Mouse (Mus musculus) forebrain, embryonic 11.5 days (tissue): ENCODE results near the gene Txndc17. TPM values are rescaled to one million over a fixed set of nuclear protein-coding genes. Genes with fewer than 3 reads are reported as not detected.
"Not testable (repeated sequence)": the region's sequence is repeated elsewhere in the genome, so short reads cannot be mapped to it uniquely, and the experiment has no call there.

ENCODE experiments used
- ATAC-seq: fragments of 200-750 bp; cut with Nextera tagmentation; replicated peaks from 2 replicates; pipeline ENCODE4 v1.8.0; 2017; ENCODE audit warnings: moderate TSS enrichment; ENCODE audit not compliant: low FRiP score
- DNase-seq: peaks from one replicate; pipeline ENCODE4 v3.0.0-alpha.2; 2017; ENCODE audit warnings: low spot score
- H3K27ac ChIP-seq: fragments of 300-500 bp; sonication (generic); 2 replicates; pipeline ENCODE4 v1.5.1; 2014; ENCODE audit warnings: low read depth, low read length
- H3K27me3 ChIP-seq: fragments of 300-500 bp; sonication (generic); 2 replicates; pipeline ENCODE4 v1.6.1; 2014; ENCODE audit warnings: mild to moderate bottlenecking, low read length, mixed read lengths; ENCODE audit not compliant: control insufficient read depth, insufficient read depth
- H3K36me3 ChIP-seq: fragments of 300-500 bp; sonication (generic); 2 replicates; pipeline ENCODE4 v1.6.1; 2014; ENCODE audit warnings: mild to moderate bottlenecking, low read length, moderate library complexity, mixed read lengths; ENCODE audit not compliant: control insufficient read depth, insufficient read depth
- H3K4me1 ChIP-seq: fragments of 300-500 bp; sonication (generic); replicated peaks from 2 replicates; pipeline ENCODE4 v1.6.1; 2014; ENCODE audit warnings: low read length, mixed read lengths; ENCODE audit not compliant: control insufficient read depth, insufficient read depth
- H3K4me2 ChIP-seq: fragments of 300-500 bp; sonication (generic); 2 replicates; pipeline ENCODE4 v1.6.1; 2014; ENCODE audit warnings: low read depth, mild to moderate bottlenecking, low read length, moderate library complexity, mixed read lengths; ENCODE audit not compliant: severe bottlenecking
- H3K4me3 ChIP-seq: fragments of 300-500 bp; sonication (generic); 2 replicates; pipeline ENCODE4 v1.5.1; 2014; ENCODE audit warnings: low read depth, low read length
- H3K9ac ChIP-seq: fragments of 300-500 bp; sonication (generic); 2 replicates; pipeline ENCODE4 v1.6.1; 2014; ENCODE audit warnings: low read length
- H3K9me3 ChIP-seq: fragments of 300-500 bp; sonication (generic); 2 replicates; pipeline ENCODE4 v1.6.1; 2016; ENCODE audit warnings: low read length, mixed read lengths; ENCODE audit not compliant: control insufficient read depth
- WGBS: fragments of 180-500 bp; shearing (Covaris S2); extraction: QIAGEN DNeasy Blood & Tissue Kit; methylation state at CpG from one replicate; pipeline ENCODE4 v1.1.7; 2014; 5-methylcytosine and 5-hydroxymethylcytosine counted together
- polyA plus RNA-seq: library from polyadenylated mRNA; unstranded; fragments of >200 nt; fragmentation: Nextera tagmentation; extraction: Ambion mirVana; gene quantifications from 2 replicates; pipeline ENCODE4 v1.2.1, GENCODE M21; 2014

The Txndc17 gene
- polyA plus RNA-seq, result 147 and 156 TPM in 2 replicates

DNA sequence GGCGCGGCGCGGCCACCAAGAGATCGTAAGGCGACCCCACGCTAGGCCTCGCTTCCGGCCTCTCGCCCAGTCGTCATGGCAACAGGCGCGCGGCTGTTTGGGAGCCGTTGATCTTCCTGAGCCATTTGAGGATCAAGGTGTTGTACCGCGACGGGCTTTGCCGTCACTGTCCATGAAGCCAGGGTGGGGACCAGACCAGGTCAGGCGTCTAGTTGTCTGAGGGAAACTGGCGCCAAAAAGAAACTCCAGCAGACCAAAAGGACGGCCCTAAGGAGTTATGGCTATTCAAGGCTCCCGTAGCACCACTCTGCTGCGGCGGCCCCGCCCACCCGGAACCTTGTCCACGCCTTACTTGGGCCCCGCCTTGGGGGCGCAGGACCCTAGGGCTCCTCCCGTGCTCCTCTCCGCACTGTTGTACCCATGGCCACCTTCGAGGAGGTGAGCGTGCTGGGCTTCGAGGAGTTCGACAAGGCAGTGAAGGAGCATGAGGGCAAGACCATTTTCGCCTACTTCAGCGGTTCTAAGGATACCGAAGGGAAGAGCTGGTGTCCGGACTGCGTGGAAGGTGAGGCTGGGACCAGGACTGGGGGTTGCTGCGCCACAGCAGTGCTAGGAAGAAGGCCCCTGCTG lies at the start of gene Txndc17, which contains the start of gene 4933427D14Rik:
Gene Txndc17, plus strand, starts transcription at position 344 of the 630 bp plus-strand sequence.
Gene 4933427D14Rik, minus strand, starts transcription at position 256 of the 630 bp plus-strand sequence.
- Histone ChIP-seq H3K4me2 (peak within 1 kb of the TSS; percentile 89), H3K9ac (peak within 1 kb of the TSS; percentile 83), H3K36me3 (peaks cover 3% of the 10 kb centered on the region; the same call in 1 of the 2 replicates), H3K27me3 (no peaks in the 10 kb centered on the region), H3K4me1 (peaks cover 9% of the 10 kb centered on the region), H3K27ac (peak within 1 kb of the TSS; percentile 43; the same call in 1 of the 2 replicates), H3K9me3 (no peaks in the 10 kb centered on the region), H3K4me3 (peak within 1 kb of the TSS; percentile 87)
- ATAC-seq, result peak; percentile 95
- DNase-seq, result peak; percentile 90
- WGBS, result 0% methylated on average over 42 of the region's 42 CpGs

DNA sequence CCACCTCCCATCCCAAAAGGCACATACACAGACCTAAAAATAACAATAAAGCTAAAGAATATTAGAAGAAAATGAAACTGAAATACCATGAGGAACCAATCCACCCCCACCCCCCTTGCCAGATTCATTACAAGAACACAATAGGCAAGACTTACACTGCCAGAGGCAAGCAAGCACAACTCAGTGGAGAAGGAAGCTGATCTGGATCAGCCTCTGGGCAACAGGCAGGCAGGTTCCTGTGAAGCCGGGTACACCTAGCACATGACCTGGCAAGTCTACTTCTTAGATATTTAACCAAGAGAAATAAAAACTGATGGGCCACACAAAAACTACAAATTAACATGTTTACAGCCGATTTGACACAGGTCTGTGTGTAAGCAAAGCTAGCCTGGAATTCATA lies 44.1 kb upstream of the Txndc17 start:
- no peak overlapping the region for H3K4me3 ChIP-seq
- H3K4me2 ChIP-seq, result no peak overlapping the region
- H3K27me3 ChIP-seq, result no peaks in the 10 kb centered on the region
- ATAC-seq (no peak), DNase-seq (no peak)
- H3K9ac ChIP-seq, result no peak overlapping the region
- 85% methylated on average over 2 of the region's 2 CpGs for WGBS
- no peaks in the 10 kb centered on the region for H3K9me3 ChIP-seq
- H3K36me3 ChIP-seq, result no peaks in the 10 kb centered on the region; the same call in 1 of the 2 replicates
- no peak overlapping the region for H3K27ac ChIP-seq
- no peaks in the 10 kb centered on the region for H3K4me1 ChIP-seq

DNA sequence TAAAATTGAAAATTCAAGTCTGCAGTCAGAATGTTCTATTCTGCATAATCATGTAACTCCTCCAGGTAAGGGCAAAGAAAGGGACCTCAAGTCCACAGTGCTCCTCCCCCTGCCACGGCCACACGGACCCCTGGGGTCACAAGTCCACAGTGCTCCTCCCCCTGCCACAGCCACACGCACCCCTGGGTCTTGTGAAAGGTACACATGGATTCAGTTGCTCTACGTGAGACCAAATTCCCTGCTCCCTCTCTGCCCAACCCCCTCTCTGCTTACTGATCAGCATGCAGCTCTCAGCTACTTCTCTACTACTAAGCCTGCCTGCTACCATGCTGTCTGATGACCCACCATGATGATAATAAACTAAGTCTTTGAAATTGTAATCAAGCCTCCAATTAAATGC lies 37.5 kb upstream of the Txndc17 start:
- 85% methylated on average over 4 of the region's 4 CpGs for WGBS

DNA sequence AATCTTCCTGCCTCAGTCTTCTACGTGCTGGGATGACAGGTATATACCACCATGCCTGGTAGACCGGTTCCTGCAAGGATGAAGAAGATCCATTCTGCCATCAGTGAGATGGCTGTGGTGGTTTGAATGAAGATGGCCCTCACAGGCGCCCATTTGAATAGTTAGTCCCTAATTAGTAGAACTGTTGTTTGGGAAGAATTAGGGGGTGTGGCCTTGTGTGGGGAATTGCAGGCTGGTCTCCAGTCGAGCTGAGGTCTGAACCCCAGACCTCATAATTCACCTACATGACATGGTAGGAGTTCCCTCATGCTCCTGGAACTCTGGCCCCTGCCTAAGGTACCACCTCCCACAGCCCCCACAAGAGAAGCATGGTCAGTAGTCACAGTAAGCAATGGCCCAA lies 35.4 kb upstream of the Txndc17 start:
- H3K4me2 ChIP-seq, DNase-seq, ATAC-seq, H3K9me3 ChIP-seq, H3K9ac ChIP-seq, H3K4me3 ChIP-seq, H3K27ac ChIP-seq, H3K36me3 ChIP-seq, H3K4me1 ChIP-seq, H3K27me3 ChIP-seq: not testable (repeated sequence)
- 80% methylated on average over 4 of the region's 4 CpGs for WGBS

More for the DNA sequence above, 37.5 kb upstream of the Txndc17 start:
- H3K9me3 ChIP-seq, result no peaks in the 10 kb centered on the region
- no peak overlapping the region for H3K27ac ChIP-seq
- no peak overlapping the region for H3K4me3 ChIP-seq
- no peaks in the 10 kb centered on the region; the same call in 1 of the 2 replicates for H3K27me3 ChIP-seq
- ATAC-seq (no peak), DNase-seq (no peak)
- peaks cover 2% of the 10 kb centered on the region; the same call in 1 of the 2 replicates for H3K36me3 ChIP-seq
- H3K4me2 ChIP-seq, result no peak overlapping the region
- no peak overlapping the region for H3K9ac ChIP-seq
- H3K4me1 ChIP-seq, result no peaks in the 10 kb centered on the region

DNA sequence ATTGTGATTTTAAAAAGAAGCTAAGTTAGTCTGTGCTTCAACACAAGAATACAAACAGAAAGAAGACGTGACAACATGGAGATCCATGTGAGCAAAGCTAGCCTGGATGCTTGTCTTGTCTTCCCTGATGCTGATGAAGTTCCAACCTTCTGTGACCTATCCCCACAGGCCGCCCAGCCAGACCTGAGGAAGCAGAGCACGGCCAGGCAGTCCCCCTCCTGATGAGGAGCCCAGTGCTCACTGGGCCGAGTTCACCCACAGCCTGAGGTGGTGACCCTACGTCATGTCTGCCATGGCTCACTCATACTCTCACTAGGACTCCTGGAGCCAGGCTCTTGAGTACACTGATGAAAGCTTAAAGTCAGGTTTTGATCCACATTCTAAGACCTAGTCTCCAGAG lies 33.8 kb upstream of the Txndc17 start:
- Histone ChIP-seq H3K4me1 (no peaks in the 10 kb centered on the region; the same call in 1 of the 2 replicates), H3K4me3 (no peak overlapping the region), H3K27me3 (no peaks in the 10 kb centered on the region; the same call in 1 of the 2 replicates), H3K9ac (no peak overlapping the region), H3K36me3 (peaks cover 2% of the 10 kb centered on the region; the same call in 1 of the 2 replicates), H3K9me3 (no peaks in the 10 kb centered on the region), H3K4me2 (no peak overlapping the region), H3K27ac (no peak overlapping the region)
- ATAC-seq (no peak), DNase-seq (no peak)
- 87% methylated on average over 5 of the region's 5 CpGs for WGBS

DNA sequence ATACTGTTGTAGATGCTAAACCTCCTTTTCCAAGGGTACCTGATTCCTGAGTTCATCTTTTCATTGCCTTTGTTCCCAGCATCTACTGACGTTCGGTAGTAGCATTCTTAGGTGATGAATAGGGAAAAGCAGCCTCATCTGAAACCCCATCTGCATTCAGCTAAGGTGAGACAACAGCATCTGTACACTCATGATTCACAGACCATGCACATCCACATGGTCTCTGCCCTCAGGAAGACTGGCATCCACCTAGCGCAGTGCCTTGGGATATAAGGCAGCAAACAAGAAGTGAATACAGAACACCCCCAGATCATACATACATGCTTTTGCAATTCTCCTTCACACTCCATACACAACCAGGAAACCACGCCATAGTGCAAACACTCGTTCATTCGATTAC lies 32.6 kb upstream of the Txndc17 start:
- WGBS, result 95% methylated on average over 6 of the region's 6 CpGs
- no peaks in the 10 kb centered on the region for H3K9me3 ChIP-seq
- no peak overlapping the region for H3K4me2 ChIP-seq
- no peak overlapping the region for H3K9ac ChIP-seq
- DNase-seq, result no peak
- no peak overlapping the region for H3K27ac ChIP-seq
- H3K27me3 ChIP-seq, result no peaks in the 10 kb centered on the region; the same call in 1 of the 2 replicates
- peaks cover 2% of the 10 kb centered on the region; the same call in 1 of the 2 replicates for H3K36me3 ChIP-seq
- no peaks in the 10 kb centered on the region; the same call in 1 of the 2 replicates for H3K4me1 ChIP-seq
- ATAC-seq, result no peak
- H3K4me3 ChIP-seq, result no peak overlapping the region

DNA sequence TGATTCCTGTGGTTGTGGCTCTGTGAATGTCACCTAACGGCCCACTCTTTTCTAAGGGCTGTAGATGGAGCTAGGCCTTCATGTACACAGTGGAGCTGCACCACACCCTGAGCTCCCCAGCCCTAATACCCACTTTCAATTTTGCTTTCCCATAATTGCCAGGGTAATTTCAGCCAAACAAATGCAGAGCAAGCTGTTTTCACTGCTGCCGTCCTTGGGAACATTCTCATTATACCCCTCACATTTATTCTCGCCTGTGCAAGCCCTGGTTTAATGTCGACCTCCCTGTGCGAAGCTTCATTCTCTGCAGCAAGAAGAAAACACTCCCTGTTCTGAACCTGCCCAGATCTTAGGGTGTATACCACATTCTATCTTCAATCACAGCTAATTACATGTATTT lies 31.4 kb upstream of the Txndc17 start:
- ATAC-seq (no peak), DNase-seq (no peak)
- H3K27me3 ChIP-seq, result no peaks in the 10 kb centered on the region; the same call in 1 of the 2 replicates
- no peak overlapping the region for H3K27ac ChIP-seq
- no peak overlapping the region for H3K9ac ChIP-seq
- H3K4me3 ChIP-seq, result no peak overlapping the region
- H3K4me2 ChIP-seq, result no peak overlapping the region
- H3K9me3 ChIP-seq, result no peaks in the 10 kb centered on the region
- no peaks in the 10 kb centered on the region; the same call in 1 of the 2 replicates for H3K4me1 ChIP-seq
- WGBS, result 69% methylated on average over 5 of the region's 5 CpGs
- peaks cover 2% of the 10 kb centered on the region; the same call in 1 of the 2 replicates for H3K36me3 ChIP-seq

DNA sequence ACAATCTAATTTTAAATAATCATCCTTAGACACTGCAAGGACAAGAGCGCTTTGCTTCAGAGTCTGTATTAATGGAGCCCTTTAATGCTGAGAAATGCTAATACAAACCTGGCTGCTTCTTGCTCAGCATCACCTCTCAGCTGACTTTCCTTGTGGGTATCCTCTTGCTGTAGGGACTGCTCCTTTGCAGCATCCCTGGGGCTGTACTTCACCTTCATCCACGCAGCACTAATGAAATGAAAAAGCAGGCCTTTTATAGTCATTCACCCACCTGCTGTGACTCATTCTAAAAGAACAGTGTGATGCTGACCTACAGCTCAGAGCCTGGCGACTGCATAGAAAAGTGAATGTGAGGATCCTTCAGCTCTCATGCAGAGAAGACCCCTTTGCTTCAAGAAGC lies 30.8 kb upstream of the Txndc17 start:
- no peak overlapping the region for H3K4me2 ChIP-seq
- no peaks in the 10 kb centered on the region; the same call in 1 of the 2 replicates for H3K4me1 ChIP-seq
- ATAC-seq, result peak; percentile 56; the same call in 1 of the 2 replicates
- 23% methylated on average over 3 of the region's 3 CpGs for WGBS
- H3K27ac ChIP-seq, result no peak overlapping the region
- DNase-seq, result no peak
- H3K9me3 ChIP-seq, result no peaks in the 10 kb centered on the region
- H3K27me3 ChIP-seq, result no peaks in the 10 kb centered on the region; the same call in 1 of the 2 replicates
- H3K36me3 ChIP-seq, result peaks cover 5% of the 10 kb centered on the region; the same call in 1 of the 2 replicates
- H3K9ac ChIP-seq, result no peak overlapping the region
- H3K4me3 ChIP-seq, result no peak overlapping the region
